Mouse (Mus musculus) hindbrain, postnatal 0 days (tissue): Measurements from ENCODE around the gene Pald1. TPM values are rescaled to one million over a fixed set of nuclear protein-coding genes. Genes with fewer than 3 reads are reported as not detected.

ENCODE experiments used
- ATAC-seq: fragments of 200-750 bp; cut with Nextera tagmentation; 2 replicates; pipeline ENCODE4 v1.8.0; 2017; ENCODE audit warnings: mild to moderate bottlenecking, moderate TSS enrichment, moderate library complexity
- DNase-seq: peaks from one replicate; pipeline ENCODE4 v3.0.0-alpha.2; 2015; ENCODE audit warnings: low spot score
- H3K27ac ChIP-seq: fragments of 300-500 bp; sonication (generic); 2 replicates; pipeline ENCODE4 v1.5.1; 2014; ENCODE audit warnings: mild to moderate bottlenecking
- H3K27me3 ChIP-seq: fragments of 300-500 bp; sonication (generic); 2 replicates; pipeline ENCODE4 v1.6.1; 2014; ENCODE audit warnings: low read length, mixed read lengths; ENCODE audit not compliant: insufficient read depth
- H3K36me3 ChIP-seq: fragments of 300-500 bp; sonication (generic); 2 replicates; pipeline ENCODE4 v1.6.1; 2014; ENCODE audit warnings: low read length, mixed read lengths; ENCODE audit not compliant: insufficient read depth
- H3K4me1 ChIP-seq: fragments of 300-500 bp; sonication (generic); 2 replicates; pipeline ENCODE4 v1.6.1; 2014; ENCODE audit warnings: antibody characterized with exemption, low read length, mixed read lengths; ENCODE audit not compliant: insufficient read depth
- H3K4me2 ChIP-seq: fragments of 300-500 bp; sonication (generic); 2 replicates; pipeline ENCODE4 v1.6.1; 2014; ENCODE audit warnings: low read depth, mild to moderate bottlenecking, low read length, moderate library complexity, mixed read lengths
- H3K4me3 ChIP-seq: fragments of 300-500 bp; sonication (generic); 2 replicates; pipeline ENCODE4 v1.5.1; 2014; ENCODE audit warnings: low read length
- H3K9ac ChIP-seq: fragments of 300-500 bp; sonication (generic); replicated peaks from 2 replicates; pipeline ENCODE4 v1.6.1; 2014; ENCODE audit warnings: mild to moderate bottlenecking, low read length, moderate library complexity, mixed read lengths
- H3K9me3 ChIP-seq: fragments of 300-500 bp; sonication (generic); 2 replicates; pipeline ENCODE4 v1.6.1; 2016; ENCODE audit warnings: low read length, mixed read lengths
- CTCF ChIP-seq: IDR thresholded peaks from 2 replicates; pipeline ENCODE4 v1.5.1; 2016; ENCODE audit warnings: antibody characterized with exemption, control low read depth, low read depth
- WGBS: fragments of 180-500 bp; shearing (Covaris S2); extraction: QIAGEN DNeasy Blood & Tissue Kit; methylation state at CpG from one replicate; pipeline ENCODE4 v1.1.7; 2014; 5-methylcytosine and 5-hydroxymethylcytosine counted together
- polyA plus RNA-seq: library from polyadenylated mRNA; unstranded; fragments of >200 nt; fragmentation: Nextera tagmentation; extraction: Ambion mirVana; gene quantifications from 2 replicates; pipeline ENCODE4 v1.2.1, GENCODE M21; 2015
- total RNA-seq: library from RNA; depleted of rRNA; stranded (reverse); fragments of >200 nt; gene quantifications from 2 replicates; pipeline ENCODE4 v1.2.3, GENCODE M21; 2014

Gene Pald1
- total and polyA plus RNA-seq, 2 experiments from 2014 or later = 21.7 to 34.3 TPM

DNA sequence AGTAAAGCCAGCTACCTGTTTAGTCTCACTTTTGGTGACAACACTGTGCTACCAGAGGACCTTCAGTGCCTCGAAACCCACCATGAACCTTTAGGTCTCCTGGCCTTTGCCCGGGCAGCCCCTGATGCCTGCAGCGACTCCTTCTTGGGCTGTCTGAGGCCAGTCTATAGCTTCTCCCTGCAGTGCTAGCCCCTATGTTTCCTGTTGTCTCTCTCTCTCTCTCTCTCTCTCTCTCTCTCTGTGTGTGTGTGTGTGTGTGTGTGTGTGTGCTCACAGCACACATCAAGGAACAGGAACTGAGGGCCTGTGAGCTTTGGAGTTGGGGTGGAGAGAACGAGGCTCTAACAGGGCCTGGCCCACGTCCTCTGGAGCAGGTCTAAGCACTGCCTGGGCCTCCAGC, 46.7 kb downstream of the Pald1 start:
- Histone ChIP-seq H3K27me3 (no peaks in the 10 kb centered on the region), H3K4me2 (no peak overlapping the region), H3K4me1 (no peaks in the 10 kb centered on the region), H3K9me3 (no peaks in the 10 kb centered on the region), H3K9ac (no peak overlapping the region), H3K27ac (no peak overlapping the region), H3K4me3 (no peak overlapping the region), H3K36me3 (no peaks in the 10 kb centered on the region; the same call in 1 of the 2 replicates)
- WGBS = 81% methylated on average over 5 of the region's 5 CpGs
- no peak for TF ChIP-seq CTCF
- ATAC-seq = no peak
- no peak for DNase-seq

DNA sequence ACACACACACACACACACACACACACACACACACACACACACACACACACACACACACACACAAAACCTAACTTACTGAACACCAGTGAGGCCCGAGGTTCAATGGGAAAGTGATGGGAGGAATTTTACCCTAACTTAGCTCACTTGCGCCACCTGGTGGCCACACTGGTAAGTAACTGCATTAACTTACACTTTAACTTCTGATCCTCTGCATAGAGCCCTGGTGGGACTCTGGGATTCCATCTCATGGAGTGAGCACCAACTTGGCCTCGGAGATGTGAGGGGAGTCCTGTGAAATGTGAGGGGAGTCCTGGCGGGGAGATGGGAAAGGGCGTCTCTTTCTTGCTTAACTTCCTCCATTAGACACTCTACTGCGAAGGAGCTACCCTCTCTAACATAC, 47.2 kb downstream of the Pald1 start:
- Histone ChIP-seq H3K36me3 (no peaks in the 10 kb centered on the region; the same call in 1 of the 2 replicates), H3K9me3 (no peaks in the 10 kb centered on the region), H3K27me3 (no peaks in the 10 kb centered on the region), H3K27ac (no peak overlapping the region), H3K4me1 (no peaks in the 10 kb centered on the region), H3K9ac (no peak overlapping the region), H3K4me2 (no peak overlapping the region), H3K4me3 (no peak overlapping the region)
- 19% methylated on average over 6 of the region's 6 CpGs for WGBS
- ATAC-seq (peak; percentile 61), DNase-seq (peak; percentile 94)
- peak; percentile 91 for TF ChIP-seq CTCF

GRCm38 (mm10) chr10:61334545-61334944, 48.8 kb downstream of the Pald1 start:
- DNase-seq (no peak), ATAC-seq (no peak)
- H3K27ac ChIP-seq = no peak overlapping the region
- H3K4me3 ChIP-seq = no peak overlapping the region
- no peaks in the 10 kb centered on the region for H3K9me3 ChIP-seq
- 63% methylated on average over 7 of the region's 7 CpGs for WGBS
- no peak overlapping the region for H3K9ac ChIP-seq
- H3K36me3 ChIP-seq = no peaks in the 10 kb centered on the region; the same call in 1 of the 2 replicates
- no peak for TF ChIP-seq CTCF
- no peaks in the 10 kb centered on the region for H3K27me3 ChIP-seq
- H3K4me1 ChIP-seq = no peaks in the 10 kb centered on the region
- H3K4me2 ChIP-seq = no peak overlapping the region

GRCm38 (mm10) chr10:61331046-61331445, 52.3 kb downstream of the Pald1 start:
- Histone ChIP-seq H3K9ac (no peak overlapping the region), H3K27ac (peak overlapping the region; percentile 51; the same call in 1 of the 2 replicates), H3K4me2 (no peak overlapping the region), H3K4me3 (no peak overlapping the region), H3K4me1 (peaks cover 8% of the 10 kb centered on the region), H3K9me3 (no peaks in the 10 kb centered on the region), H3K36me3 (no peaks in the 10 kb centered on the region), H3K27me3 (no peaks in the 10 kb centered on the region)
- no peak for TF ChIP-seq CTCF
- 45% methylated on average over 5 of the region's 5 CpGs for WGBS
- ATAC-seq (peak; percentile 88), DNase-seq (peak; percentile 78)

- Histone ChIP-seq H3K36me3 (no peaks in the 10 kb centered on the region), H3K4me1 (peaks cover 8% of the 10 kb centered on the region), H3K27me3 (no peaks in the 10 kb centered on the region), H3K9me3 (no peaks in the 10 kb centered on the region), H3K27ac (no peak overlapping the region), H3K4me3 (no peak overlapping the region), H3K4me2 (no peak overlapping the region), H3K9ac (no peak overlapping the region)
- 45% methylated on average over 7 of the region's 7 CpGs for WGBS
- ATAC-seq = no peak
- no peak for TF ChIP-seq CTCF
- DNase-seq = peak; percentile 36
Measured at GRCm38 (mm10) chr10:61328927-61329326, 54.4 kb downstream of the Pald1 start.

DNA sequence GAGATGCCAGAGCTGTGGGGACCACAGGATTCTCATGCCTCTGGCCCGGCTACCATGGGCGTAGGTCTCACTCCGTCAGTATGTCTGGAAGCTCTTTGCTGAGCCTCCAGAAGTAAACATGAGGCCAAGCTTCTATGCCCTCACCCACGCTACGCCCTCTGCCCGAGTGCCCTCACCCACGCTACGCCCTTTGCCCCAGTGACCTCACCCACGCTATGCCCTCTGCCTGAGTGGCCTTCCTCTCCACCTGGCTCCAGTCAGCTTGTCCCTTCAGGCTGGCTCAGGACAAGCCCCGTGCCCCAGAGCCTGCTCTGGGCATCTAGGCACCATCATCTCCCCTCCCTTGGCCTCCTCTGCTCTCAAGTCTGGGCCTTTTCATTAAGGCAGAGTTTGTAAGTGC, 55.8 kb downstream of the Pald1 start:
- H3K9ac ChIP-seq = no peak overlapping the region
- H3K27ac ChIP-seq = no peak overlapping the region
- 81% methylated on average over 10 of the region's 10 CpGs for WGBS
- H3K4me1 ChIP-seq = peaks cover 8% of the 10 kb centered on the region
- H3K36me3 ChIP-seq = peaks cover 7% of the 10 kb centered on the region; the same call in 1 of the 2 replicates
- no peaks in the 10 kb centered on the region; the same call in 1 of the 2 replicates for H3K9me3 ChIP-seq
- no peak overlapping the region for H3K4me3 ChIP-seq
- DNase-seq (no peak), ATAC-seq (no peak)
- TF ChIP-seq CTCF = no peak
- H3K4me2 ChIP-seq = no peak overlapping the region
- H3K27me3 ChIP-seq = no peaks in the 10 kb centered on the region

GRCm38 (mm10) chr10:61325782-61326328, 57.5 kb downstream of the Pald1 start:
- no peak overlapping the region for H3K27ac ChIP-seq
- DNase-seq (no peak), ATAC-seq (no peak)
- TF ChIP-seq CTCF = no peak
- no peaks in the 10 kb centered on the region; the same call in 1 of the 2 replicates for H3K9me3 ChIP-seq
- H3K4me2 ChIP-seq = no peak overlapping the region
- no peaks in the 10 kb centered on the region for H3K27me3 ChIP-seq
- peaks cover 9% of the 10 kb centered on the region; the same call in 1 of the 2 replicates for H3K36me3 ChIP-seq
- no peak overlapping the region for H3K9ac ChIP-seq
- 55% methylated on average over 9 of the region's 9 CpGs for WGBS
- peaks cover 8% of the 10 kb centered on the region for H3K4me1 ChIP-seq
- H3K4me3 ChIP-seq = no peak overlapping the region
